Mouse (Mus musculus): ENCODE measurements around the gene Hadh. TPM values are rescaled to one million over a fixed set of nuclear protein-coding genes. Genes with fewer than 3 reads are reported as not detected.

The Hadh gene
- polyA plus RNA-seq, 1 experiment from 2014 or later: 172 TPM

DNA sequence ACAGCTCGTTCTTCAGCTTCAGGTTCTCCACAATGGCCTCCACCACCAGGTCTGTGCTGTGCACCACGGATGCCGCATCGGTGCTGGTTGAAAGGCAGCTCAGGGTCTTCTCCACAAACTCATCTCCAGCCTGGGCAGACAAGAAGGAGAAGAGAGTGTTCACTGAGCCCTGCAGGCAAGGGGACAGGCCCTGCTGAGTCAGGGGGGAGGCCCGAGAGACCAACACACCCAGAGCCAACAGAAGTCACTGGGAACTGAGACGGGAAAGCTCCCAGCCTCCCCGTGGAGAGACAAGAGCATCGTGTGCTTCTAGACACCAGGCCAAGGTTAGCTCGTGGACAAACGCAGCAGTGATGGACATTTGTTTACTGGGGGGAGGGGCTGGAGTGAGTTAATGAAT is 23.5 kb downstream of the Hadh start:
- Histone ChIP-seq H3K4me2 (replicated peaks; ENCODE audit: low read depth) (no peak overlapping the region), H3K9ac (ENCODE audit: low read length) (no peak overlapping the region), H3K4me1 (replicated peaks; ENCODE audit: control insufficient read depth, insufficient read depth) (no peaks in the 10 kb centered on the region), H3K9me3 (ENCODE audit: control insufficient read depth, low read length) (no peaks in the 10 kb centered on the region), H3K4me3 (ENCODE audit: low read depth, low read length) (no peak overlapping the region), H3K36me3 (ENCODE audit: control insufficient read depth, insufficient read depth, low read length) (peaks cover 14% of the 10 kb centered on the region), H3K27ac (replicated peaks) (no peak overlapping the region), H3K27me3 (ENCODE audit: control insufficient read depth, insufficient read depth, low read length) (no peaks in the 10 kb centered on the region)
- WGBS: 62% methylated on average over 10 of the region's 10 CpGs
- TF ChIP-seq CTCF (IDR thresholded peaks at IDR 0.05; ENCODE audit: low read depth): no peak
- no peak for TF ChIP-seq EP300 (optimal IDR thresholded peaks at IDR 0.05)
- no peak for ATAC-seq (ENCODE audit: low FRiP score, low TSS enrichment)
- DNase-seq (ENCODE audit: low spot score): no peak

DNA sequence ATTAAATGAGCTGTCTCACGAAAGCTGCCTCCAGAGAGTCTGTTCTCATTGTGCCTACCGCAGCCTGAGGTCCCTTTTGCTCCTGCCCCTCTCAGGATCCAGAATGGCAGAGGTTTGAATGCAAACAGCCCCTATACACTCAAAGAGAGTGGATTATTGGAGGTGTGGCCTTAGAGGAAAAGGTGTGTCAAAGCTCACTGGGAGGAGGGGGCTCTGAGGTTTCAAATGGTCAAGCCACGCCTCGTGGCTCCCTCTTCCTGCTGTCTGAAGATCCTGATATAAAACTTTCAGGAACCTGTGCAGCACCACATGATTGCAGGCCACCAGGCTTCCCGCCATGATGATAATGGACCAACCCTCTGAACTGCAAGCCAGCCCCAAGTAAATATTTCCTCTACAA is 24.1 kb downstream of the Hadh start:
- no peak overlapping the region for H3K27ac ChIP-seq (replicated peaks)
- TF ChIP-seq EP300 (optimal IDR thresholded peaks at IDR 0.05) (no peak), CTCF (IDR thresholded peaks at IDR 0.05; ENCODE audit: low read depth) (no peak)
- no peaks in the 10 kb centered on the region for H3K9me3 ChIP-seq (ENCODE audit: control insufficient read depth, low read length)
- H3K9ac ChIP-seq (ENCODE audit: low read length): no peak overlapping the region
- H3K4me3 ChIP-seq (ENCODE audit: low read depth, low read length): no peak overlapping the region
- peaks cover 14% of the 10 kb centered on the region for H3K36me3 ChIP-seq (ENCODE audit: control insufficient read depth, insufficient read depth, low read length)
- ATAC-seq (ENCODE audit: low FRiP score, low TSS enrichment) (no peak), DNase-seq (ENCODE audit: low spot score) (no peak)
- H3K4me2 ChIP-seq (replicated peaks; ENCODE audit: low read depth): no peak overlapping the region
- no peaks in the 10 kb centered on the region for H3K4me1 ChIP-seq (replicated peaks; ENCODE audit: control insufficient read depth, insufficient read depth)
- no peaks in the 10 kb centered on the region for H3K27me3 ChIP-seq (ENCODE audit: control insufficient read depth, insufficient read depth, low read length)
- 73% methylated on average over 5 of the region's 5 CpGs for WGBS

DNA sequence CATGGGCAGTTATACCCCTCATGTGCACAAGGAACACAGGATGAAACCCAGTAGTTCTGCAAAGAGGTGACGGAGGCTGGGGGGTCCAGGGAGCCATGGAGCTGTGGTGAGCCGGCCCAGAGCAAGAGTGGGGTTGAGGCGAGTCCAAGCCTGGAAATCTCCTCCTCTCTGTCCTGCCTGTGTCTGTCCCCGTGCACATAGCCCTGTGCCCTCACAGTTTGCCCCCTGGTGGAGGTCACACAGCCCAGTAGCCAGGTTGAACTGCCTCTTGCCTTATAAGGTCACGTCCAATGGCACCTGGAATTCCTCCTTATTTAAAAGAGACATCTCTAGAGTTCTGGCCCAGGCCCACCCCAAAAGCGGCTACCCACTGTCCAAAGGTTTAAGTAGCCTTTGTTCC is 24.5 kb downstream of the Hadh start:
- H3K4me2 ChIP-seq (replicated peaks; ENCODE audit: low read depth): no peak overlapping the region
- no peaks in the 10 kb centered on the region for H3K9me3 ChIP-seq (ENCODE audit: control insufficient read depth, low read length)
- no peaks in the 10 kb centered on the region for H3K4me1 ChIP-seq (replicated peaks; ENCODE audit: control insufficient read depth, insufficient read depth)
- no peak for TF ChIP-seq CTCF (IDR thresholded peaks at IDR 0.05; ENCODE audit: low read depth)
- no peak for TF ChIP-seq EP300 (optimal IDR thresholded peaks at IDR 0.05)
- H3K27me3 ChIP-seq (ENCODE audit: control insufficient read depth, insufficient read depth, low read length): no peaks in the 10 kb centered on the region
- H3K36me3 ChIP-seq (ENCODE audit: control insufficient read depth, insufficient read depth, low read length): peaks cover 14% of the 10 kb centered on the region
- no peak overlapping the region for H3K4me3 ChIP-seq (ENCODE audit: low read depth, low read length)
- no peak for ATAC-seq (ENCODE audit: low FRiP score, low TSS enrichment)
- no peak overlapping the region for H3K9ac ChIP-seq (ENCODE audit: low read length)
- H3K27ac ChIP-seq (replicated peaks): no peak overlapping the region
- 76% methylated on average over 6 of the region's 6 CpGs for WGBS
- no peak for DNase-seq (ENCODE audit: low spot score)

DNA sequence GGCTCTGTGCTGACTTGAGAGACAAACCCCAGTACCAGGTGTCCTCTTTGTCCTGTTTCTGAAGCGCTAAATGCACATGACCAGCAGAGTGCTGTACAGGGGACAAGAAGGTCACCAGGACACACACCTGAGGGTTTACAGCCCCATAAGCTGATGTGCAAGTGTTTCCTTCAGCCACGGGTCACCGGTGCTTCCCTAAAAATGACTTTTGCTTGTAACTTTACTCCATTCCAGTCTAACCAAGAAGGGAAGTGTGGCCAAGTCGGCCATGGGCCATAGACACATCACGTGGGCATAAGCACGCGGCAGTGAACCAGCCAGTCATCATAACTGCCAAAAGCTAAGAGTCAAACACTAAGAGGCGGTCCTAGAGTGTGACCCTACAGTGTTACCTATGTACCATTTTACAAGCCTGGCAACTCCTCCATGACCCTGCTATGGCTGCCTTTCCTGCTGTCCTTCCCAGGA is 25.3 kb downstream of the Hadh start:
- no peaks in the 10 kb centered on the region for H3K9me3 ChIP-seq (ENCODE audit: control insufficient read depth, low read length)
- ATAC-seq (ENCODE audit: low FRiP score, low TSS enrichment) (no peak), DNase-seq (ENCODE audit: low spot score) (no peak)
- TF ChIP-seq CTCF (IDR thresholded peaks at IDR 0.05; ENCODE audit: low read depth) (no peak), EP300 (optimal IDR thresholded peaks at IDR 0.05) (no peak)
- no peaks in the 10 kb centered on the region for H3K4me1 ChIP-seq (replicated peaks; ENCODE audit: control insufficient read depth, insufficient read depth)
- H3K4me3 ChIP-seq (ENCODE audit: low read depth, low read length): no peak overlapping the region
- H3K36me3 ChIP-seq (ENCODE audit: control insufficient read depth, insufficient read depth, low read length): peaks cover 17% of the 10 kb centered on the region
- H3K9ac ChIP-seq (ENCODE audit: low read length): no peak overlapping the region
- WGBS: 92% methylated on average over 8 of the region's 8 CpGs
- H3K4me2 ChIP-seq (replicated peaks; ENCODE audit: low read depth): no peak overlapping the region
- H3K27me3 ChIP-seq (ENCODE audit: control insufficient read depth, insufficient read depth, low read length): no peaks in the 10 kb centered on the region
- no peak overlapping the region for H3K27ac ChIP-seq (replicated peaks)

DNA sequence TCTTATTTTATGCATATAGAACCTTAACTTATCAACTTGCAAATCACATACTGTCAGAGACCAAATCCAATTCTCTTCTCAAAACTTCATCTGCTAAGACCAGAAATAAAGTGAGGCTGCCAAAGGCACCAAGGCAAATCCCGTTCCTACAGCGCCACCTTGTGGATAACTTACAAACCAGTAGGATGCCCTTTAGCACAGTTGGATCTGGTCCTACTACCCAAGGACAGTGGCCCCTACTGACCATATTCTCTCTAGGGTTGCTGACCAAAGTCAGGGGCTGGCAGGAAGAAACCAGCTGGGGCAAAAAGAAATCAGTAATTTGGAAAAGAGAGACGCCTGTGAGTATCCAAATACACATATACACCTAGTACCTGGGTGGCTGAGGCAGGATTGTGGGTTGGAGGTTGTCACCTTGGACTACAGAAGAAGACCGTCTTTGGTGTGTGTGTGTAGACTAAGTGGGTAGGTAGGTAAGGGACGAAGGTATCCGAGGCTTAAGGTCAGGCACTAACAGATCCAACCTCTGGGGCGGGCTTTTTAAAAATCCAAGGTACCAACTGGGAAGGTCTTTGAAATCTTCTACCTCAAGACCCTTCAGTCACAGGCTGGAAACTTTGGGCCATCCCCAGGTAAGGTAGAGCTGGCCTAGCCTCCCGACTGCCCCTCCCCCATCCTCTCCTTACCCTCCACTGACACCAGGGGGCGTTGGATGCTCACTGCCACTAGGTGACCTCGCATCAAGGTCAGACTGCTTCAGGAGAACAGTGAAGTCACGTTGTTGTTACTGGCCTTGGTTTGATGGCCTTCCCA is 25.9 kb downstream of the Hadh start:
- H3K36me3 ChIP-seq (ENCODE audit: control insufficient read depth, insufficient read depth, low read length): peaks cover 17% of the 10 kb centered on the region

More for the DNA sequence above, 25.9 kb downstream of the Hadh start:
- WGBS: 57% methylated on average over 11 of the region's 11 CpGs
- Histone ChIP-seq H3K27ac (replicated peaks) (no peak overlapping the region), H3K9ac (ENCODE audit: low read length) (no peak overlapping the region), H3K9me3 (ENCODE audit: control insufficient read depth, low read length) (no peaks in the 10 kb centered on the region), H3K4me2 (replicated peaks; ENCODE audit: low read depth) (no peak overlapping the region), H3K27me3 (ENCODE audit: control insufficient read depth, insufficient read depth, low read length) (no peaks in the 10 kb centered on the region), H3K4me3 (ENCODE audit: low read depth, low read length) (no peak overlapping the region), H3K4me1 (replicated peaks; ENCODE audit: control insufficient read depth, insufficient read depth) (no peaks in the 10 kb centered on the region)
- peak; percentile 69 for DNase-seq (ENCODE audit: low spot score)
- ATAC-seq (ENCODE audit: low FRiP score, low TSS enrichment): peak; percentile 51
- no peak for TF ChIP-seq EP300 (optimal IDR thresholded peaks at IDR 0.05)
- peak; percentile 92 for TF ChIP-seq CTCF (IDR thresholded peaks at IDR 0.05; ENCODE audit: low read depth)
